Mouse (Mus musculus) lung, postnatal 0 days (tissue): ENCODE measurements around the gene Polr3a. TPM values are rescaled to one million over a fixed set of nuclear protein-coding genes. Genes with fewer than 3 reads are reported as not detected.
A peak's percentile ranks its signal among the peaks of the same experiment; 100 is the strongest.

Source experiments
- ATAC-seq: fragments of 200-750 bp; cut with Nextera tagmentation; 2 replicates; pipeline ENCODE4 v1.8.0; 2017; ENCODE audit warnings: moderate library complexity
- DNase-seq: peaks from one replicate; pipeline ENCODE4 v3.0.0-alpha.2; 2016; ENCODE audit warnings: low spot score
- H3K27ac ChIP-seq: fragments of 300-500 bp; sonication (generic); 2 replicates; pipeline ENCODE4 v1.5.1; 2014; ENCODE audit warnings: antibody characterized with exemption, mild to moderate bottlenecking, low read length, mixed read lengths
- H3K27me3 ChIP-seq: fragments of 300-500 bp; sonication (generic); replicated peaks from 2 replicates; pipeline ENCODE4 v1.6.1; 2014; ENCODE audit warnings: low read length, mixed read lengths; ENCODE audit not compliant: insufficient read depth
- H3K36me3 ChIP-seq: fragments of 300-500 bp; sonication (generic); 2 replicates; pipeline ENCODE4 v1.6.1; 2014; ENCODE audit warnings: low read length, mixed read lengths; ENCODE audit not compliant: insufficient read depth
- H3K4me1 ChIP-seq: fragments of 300-500 bp; sonication (generic); 2 replicates; pipeline ENCODE4 v1.6.1; 2014; ENCODE audit warnings: antibody characterized with exemption, low read depth, low read length, mixed read lengths; ENCODE audit not compliant: insufficient read depth
- H3K4me2 ChIP-seq: fragments of 300-500 bp; sonication (generic); replicated peaks from 2 replicates; pipeline ENCODE4 v1.6.1; 2014; ENCODE audit warnings: low read depth, mild to moderate bottlenecking, low read length, moderate library complexity, mixed read lengths
- H3K4me3 ChIP-seq: fragments of 300-500 bp; sonication (generic); 2 replicates; pipeline ENCODE4 v1.5.1; 2014; ENCODE audit warnings: low read depth, low read length
- H3K9ac ChIP-seq: fragments of 300-500 bp; sonication (generic); replicated peaks from 2 replicates; pipeline ENCODE4 v1.6.1; 2014; ENCODE audit warnings: low read depth, mild to moderate bottlenecking
- H3K9me3 ChIP-seq: fragments of 300-500 bp; sonication (generic); 2 replicates; pipeline ENCODE4 v1.6.1; 2016; ENCODE audit warnings: low read length, mixed read lengths
- CTCF ChIP-seq: IDR thresholded peaks from 2 replicates; pipeline ENCODE4 v1.5.1; 2016; ENCODE audit warnings: antibody characterized with exemption, mild to moderate bottlenecking
- EP300 ChIP-seq: IDR thresholded peaks from 2 replicates; pipeline ENCODE4 v1.6.1; 2016; ENCODE audit warnings: antibody characterized with exemption, mild to moderate bottlenecking, control low read depth
- WGBS: fragments of 180-500 bp; shearing (Covaris S2); extraction: QIAGEN DNeasy Blood & Tissue Kit; methylation state at CpG from one replicate; pipeline ENCODE4 v1.1.7; 2014; 5-methylcytosine and 5-hydroxymethylcytosine counted together
- polyA plus RNA-seq: library from polyadenylated mRNA; unstranded; fragments of >200 nt; fragmentation: Nextera tagmentation; extraction: Ambion mirVana; gene quantifications from 2 replicates; pipeline ENCODE4 v1.2.1, GENCODE M21; 2015

The Polr3a gene
- polyA plus RNA-seq, 1 experiment from 2014 or later = 8.4 TPM

GRCm38 (mm10) chr14:24521597-24521996 lies 34.7 kb upstream of the Polr3a start:
- no peak overlapping the region for H3K4me3 ChIP-seq
- H3K27me3 ChIP-seq = no peaks in the 10 kb centered on the region
- no peak overlapping the region for H3K27ac ChIP-seq
- DNase-seq = no peak
- no peaks in the 10 kb centered on the region for H3K36me3 ChIP-seq
- no peak overlapping the region for H3K9ac ChIP-seq
- ATAC-seq = no peak
- no peaks in the 10 kb centered on the region for H3K4me1 ChIP-seq
- 31% methylated on average over 8 of the region's 8 CpGs for WGBS
- TF ChIP-seq CTCF (no peak), EP300 (no peak)
- no peaks in the 10 kb centered on the region for H3K9me3 ChIP-seq
- H3K4me2 ChIP-seq = no peak overlapping the region

DNA sequence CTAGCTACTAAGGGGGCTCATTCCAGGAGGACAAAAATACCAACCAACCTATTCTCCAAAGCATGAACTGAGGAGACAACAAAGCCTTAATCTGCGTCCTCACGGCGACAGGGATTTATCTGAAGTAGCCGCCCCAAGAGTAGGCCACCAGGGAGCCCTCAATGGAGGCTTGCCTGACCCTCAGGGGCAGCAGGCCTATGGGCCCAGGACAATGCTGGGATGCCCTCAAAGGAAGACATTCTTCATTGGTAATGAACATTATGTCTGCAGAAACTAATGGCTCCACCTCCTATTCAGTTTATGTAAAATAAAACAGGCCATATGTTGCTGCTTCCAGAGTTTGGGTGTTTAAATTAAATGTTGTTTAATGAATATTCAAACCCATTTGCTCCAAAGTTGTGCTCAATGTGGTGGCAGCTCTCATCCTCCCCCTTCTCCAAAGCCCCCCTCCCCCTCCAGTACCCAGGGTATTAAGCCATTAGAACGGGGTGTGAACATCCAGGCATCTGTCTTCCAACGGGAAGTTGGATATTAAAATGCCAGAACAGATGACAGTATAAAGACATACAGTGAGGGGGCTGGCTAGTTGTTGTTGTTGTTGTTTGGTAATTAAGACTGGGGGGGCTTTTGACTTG lies 25.8 kb upstream of the Polr3a start:
- Histone ChIP-seq H3K36me3 (no peaks in the 10 kb centered on the region), H3K4me1 (no peaks in the 10 kb centered on the region), H3K9ac (no peak overlapping the region), H3K27me3 (no peaks in the 10 kb centered on the region), H3K27ac (no peak overlapping the region), H3K9me3 (no peaks in the 10 kb centered on the region; the same call in 1 of the 2 replicates), H3K4me2 (no peak overlapping the region), H3K4me3 (no peak overlapping the region)
- ATAC-seq = no peak
- 78% methylated on average over 6 of the region's 6 CpGs for WGBS
- TF ChIP-seq CTCF (no peak), EP300 (no peak)
- DNase-seq = no peak

- no peak overlapping the region for H3K4me2 ChIP-seq
- H3K9me3 ChIP-seq = no peaks in the 10 kb centered on the region; the same call in 1 of the 2 replicates
- H3K27ac ChIP-seq = no peak overlapping the region
- no peaks in the 10 kb centered on the region for H3K36me3 ChIP-seq
- H3K9ac ChIP-seq = no peak overlapping the region
- 73% methylated on average over 2 of the region's 2 CpGs for WGBS
- no peak for DNase-seq
- no peak overlapping the region for H3K4me3 ChIP-seq
- no peaks in the 10 kb centered on the region for H3K27me3 ChIP-seq
- TF ChIP-seq CTCF = no peak
- TF ChIP-seq EP300 = no peak
- H3K4me1 ChIP-seq = 0 out of 2 replicates have a peak, but pooled peaks cover 3% of the 10 kb centered on the region
- ATAC-seq = no peak
Observed at GRCm38 (mm10) chr14:24510679-24511078, 23.8 kb upstream of the Polr3a start.

DNA sequence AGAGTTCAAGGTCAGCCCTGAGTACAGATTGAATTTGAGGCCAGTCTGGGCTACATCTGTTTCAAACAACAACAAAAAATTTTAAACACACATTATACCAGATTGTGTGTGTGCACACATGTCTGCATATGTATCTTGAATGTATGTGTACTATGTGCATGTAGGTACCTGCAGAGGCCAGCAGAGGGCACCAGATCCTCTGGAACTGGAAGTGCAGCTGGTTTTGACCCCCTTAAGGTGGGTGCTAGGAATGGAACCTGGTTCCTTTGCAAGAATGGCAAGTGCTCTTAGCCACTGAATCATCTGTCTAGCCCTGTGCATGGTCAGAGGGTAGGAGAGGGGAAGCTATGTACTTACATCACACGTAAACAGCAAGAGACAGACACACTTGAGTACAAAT lies 23.4 kb upstream of the Polr3a start:
- TF ChIP-seq EP300 = no peak
- TF ChIP-seq CTCF = peak; percentile 48
- H3K4me3 ChIP-seq = no peak overlapping the region
- 100% methylated on average over 1 of the region's 1 CpGs for WGBS
- H3K36me3 ChIP-seq = no peaks in the 10 kb centered on the region
- no peak overlapping the region for H3K9ac ChIP-seq
- H3K4me1 ChIP-seq = 0 out of 2 replicates have a peak, but pooled peaks cover 3% of the 10 kb centered on the region
- DNase-seq (no peak), ATAC-seq (no peak)
- no peak overlapping the region for H3K4me2 ChIP-seq
- no peaks in the 10 kb centered on the region; the same call in 1 of the 2 replicates for H3K9me3 ChIP-seq
- H3K27me3 ChIP-seq = no peaks in the 10 kb centered on the region
- H3K27ac ChIP-seq = no peak overlapping the region

DNA sequence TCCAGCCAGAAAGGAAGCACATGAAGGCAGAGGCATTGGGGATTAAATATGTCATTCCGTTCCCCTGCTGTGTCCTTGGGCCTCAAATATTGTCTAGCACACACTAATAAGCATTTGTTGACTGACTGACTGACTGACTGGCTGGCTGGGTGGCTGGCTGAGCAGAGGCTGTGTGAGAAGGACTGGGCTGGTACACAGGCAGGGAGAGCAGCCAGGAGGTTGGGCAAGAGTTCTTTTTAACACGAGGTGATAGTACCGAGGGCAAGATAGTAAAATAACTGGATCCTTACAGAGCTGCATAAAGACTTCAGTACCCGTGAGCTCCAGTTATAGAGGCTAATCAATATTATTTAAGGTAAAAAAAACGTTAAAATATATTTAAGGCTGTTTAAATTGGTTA lies 22.7 kb upstream of the Polr3a start:
- Histone ChIP-seq H3K27me3 (no peaks in the 10 kb centered on the region), H3K4me1 (0 out of 2 replicates have a peak, but pooled peaks cover 3% of the 10 kb centered on the region), H3K9me3 (no peaks in the 10 kb centered on the region; the same call in 1 of the 2 replicates), H3K36me3 (no peaks in the 10 kb centered on the region), H3K9ac (no peak overlapping the region), H3K27ac (no peak overlapping the region), H3K4me3 (no peak overlapping the region), H3K4me2 (no peak overlapping the region)
- whole genome bisulfite sequencing = 61% methylated on average over 5 of the region's 5 CpGs
- DNase-seq (no peak), ATAC-seq (no peak)
- no peak for TF ChIP-seq EP300
- TF ChIP-seq CTCF = no peak

- no peak overlapping the region for H3K9ac ChIP-seq
Observed at GRCm38 (mm10) chr14:24508070-24508773, 21.4 kb upstream of the Polr3a start.

More at GRCm38 (mm10) chr14:24508070-24508773, 21.4 kb upstream of the Polr3a start:
- H3K4me3 ChIP-seq = no peak overlapping the region
- no peak overlapping the region for H3K27ac ChIP-seq
- no peaks in the 10 kb centered on the region; the same call in 1 of the 2 replicates for H3K9me3 ChIP-seq
- no peaks in the 10 kb centered on the region for H3K27me3 ChIP-seq
- TF ChIP-seq EP300 (no peak), CTCF (no peak)
- ATAC-seq (no peak), DNase-seq (no peak)
- no peak overlapping the region; the same call in 1 of the 2 replicates for H3K4me2 ChIP-seq
- 14% methylated on average over 18 of the region's 18 CpGs for WGBS
- 0 out of 2 replicates have a peak, but pooled peaks cover 3% of the 10 kb centered on the region for H3K4me1 ChIP-seq
- no peaks in the 10 kb centered on the region for H3K36me3 ChIP-seq
